8 mouse cellular contexts compared by ENCODE assay signal in the genomic region with DNA sequence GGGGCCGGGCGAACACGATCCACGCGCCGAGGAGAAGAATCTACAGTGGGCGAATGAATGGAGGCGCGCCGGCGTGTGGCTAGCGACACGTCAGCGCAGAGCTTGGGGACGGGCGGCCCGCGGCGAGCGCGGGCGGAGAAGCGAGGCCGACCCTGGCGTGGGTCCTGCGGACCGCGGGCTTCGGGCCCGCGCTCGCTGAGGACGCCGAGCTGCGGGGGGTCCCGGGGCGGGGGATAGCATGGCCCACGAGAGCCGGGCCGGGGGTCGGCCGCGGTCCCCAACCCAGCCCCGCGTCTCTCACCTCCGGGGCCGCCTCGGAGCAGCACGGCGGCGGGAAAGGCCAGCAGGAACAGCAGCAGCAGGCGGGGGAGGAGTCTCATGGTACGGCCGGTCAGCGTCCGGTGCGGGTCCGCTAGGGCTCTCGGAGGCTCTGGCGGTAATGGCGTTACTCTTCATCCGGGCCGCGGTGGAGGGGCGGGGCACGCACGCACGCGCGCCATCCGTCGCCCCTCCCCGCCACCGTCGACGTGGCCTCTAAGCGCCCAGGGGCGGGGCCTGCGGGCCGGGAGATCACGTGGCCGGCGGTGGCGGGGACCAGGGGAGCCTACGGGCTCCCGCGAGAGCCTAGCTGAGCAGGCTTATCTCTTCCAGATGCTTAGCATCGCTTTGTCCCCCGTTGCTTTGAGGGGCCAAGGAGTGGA. TPM values are rescaled to one million over a fixed set of nuclear protein-coding genes. Genes with fewer than 3 reads are reported as not detected.
DNase-seq lines count a peak whose midpoint lies in the region; ATAC-seq and TF ChIP-seq lines count a peak whose summit lies in the region.

A gene (minus strand): TSS at position 514 of the 701 bp plus-strand sequence.

- ATAC-seq in forebrain, embryonic 12.5 days (ENCODE audit: low FRiP score) = peak; percentile 99
- peak; percentile 99 for ATAC-seq in heart, postnatal 0 days (ENCODE audit: insufficient read depth, low read depth)
- peak; percentile 95 for ATAC-seq in liver, embryonic 16.5 days (ENCODE audit: low read depth)
- ATAC-seq in neural tube, embryonic 13.5 days (ENCODE audit: low read depth) = peak; percentile 99

- H3K9me3 ChIP-seq in E14TG2a.4 (ENCODE audit: low read length) = no peaks in the 10 kb centered on the region
- no peaks in the 10 kb centered on the region for H3K9me3 ChIP-seq in forebrain, embryonic 12.5 days
- H3K9me3 ChIP-seq in heart, postnatal 0 days (replicated peaks; ENCODE audit: control insufficient read depth, low read length) = no peaks in the 10 kb centered on the region
- H3K9me3 ChIP-seq in liver, embryonic 16.5 days (replicated peaks; ENCODE audit: control insufficient read depth, low read length) = no peaks in the 10 kb centered on the region
- H3K9me3 ChIP-seq in neural tube, embryonic 13.5 days = no peaks in the 10 kb centered on the region

- H3K4me1 ChIP-seq in E14TG2a.4 (replicated peaks; ENCODE audit: low read depth, low read length) = peaks cover 20% of the 10 kb centered on the region
- H3K4me1 ChIP-seq in forebrain, embryonic 12.5 days = peaks cover 8% of the 10 kb centered on the region
- H3K4me1 ChIP-seq in heart, postnatal 0 days (ENCODE audit: control insufficient read depth, insufficient read depth) = peaks cover 10% of the 10 kb centered on the region
- H3K4me1 ChIP-seq in liver, embryonic 16.5 days (ENCODE audit: control insufficient read depth, low read depth, low read length) = peaks cover 10% of the 10 kb centered on the region
- peaks cover 18% of the 10 kb centered on the region for H3K4me1 ChIP-seq in neural tube, embryonic 13.5 days (replicated peaks)
- peaks cover 4% of the 10 kb centered on the region; the same call in 1 of the 2 replicates for H3K4me1 ChIP-seq in testis, adult 2 months (ENCODE audit: control insufficient read depth, insufficient read depth, low read length)

- peak; percentile 89 for TF ChIP-seq POLR2A in testis, adult 2 months (IDR thresholded peaks at IDR 0.05; ENCODE audit: control insufficient read depth, low read depth, low read length)

- H3K4me2 ChIP-seq in forebrain, embryonic 12.5 days = peak within 1 kb of the TSS; percentile 73
- H3K4me2 ChIP-seq in heart, postnatal 0 days (ENCODE audit: low read depth, low read length) = peak within 1 kb of the TSS; percentile 78
- peak within 1 kb of the TSS; percentile 72 for H3K4me2 ChIP-seq in liver, embryonic 16.5 days (ENCODE audit: low read depth, low read length)
- H3K4me2 ChIP-seq in neural tube, embryonic 13.5 days = peak within 1 kb of the TSS; percentile 78

- 0 out of 2 replicates have a peak, but pooled peaks have one; percentile 29 for TF ChIP-seq EP300 in heart, postnatal 0 days (IDR thresholded peaks at IDR 0.05; ENCODE audit: low read depth)

- peaks cover 32% of the 10 kb centered on the region for H3K36me3 ChIP-seq in E14TG2a.4 (ENCODE audit: insufficient read depth, low read length)
- peaks cover 28% of the 10 kb centered on the region for H3K36me3 ChIP-seq in forebrain, embryonic 12.5 days (replicated peaks)
- peaks cover 28% of the 10 kb centered on the region for H3K36me3 ChIP-seq in heart, postnatal 0 days (replicated peaks; ENCODE audit: control insufficient read depth, insufficient read depth, low read length)
- peaks cover 18% of the 10 kb centered on the region for H3K36me3 ChIP-seq in liver, embryonic 16.5 days (ENCODE audit: control insufficient read depth, insufficient read depth)
- peaks cover 25% of the 10 kb centered on the region for H3K36me3 ChIP-seq in neural tube, embryonic 13.5 days
- H3K36me3 ChIP-seq in testis, adult 2 months (ENCODE audit: control insufficient read depth, insufficient read depth, low read length) = peaks cover 2% of the 10 kb centered on the region

- no peak for TF ChIP-seq CTCF in E14TG2a.4 (conservative IDR thresholded peaks at IDR 0.05; ENCODE audit: low read length)
- TF ChIP-seq CTCF in heart, postnatal 0 days (IDR thresholded peaks at IDR 0.05; ENCODE audit: low read depth) = no peak
- TF ChIP-seq CTCF in testis, adult 2 months (IDR thresholded peaks at IDR 0.05; ENCODE audit: control insufficient read depth, insufficient read depth, insufficient replicate concordance, low read depth, low read length) = no peak

- H3K27me3 ChIP-seq in E14TG2a.4 (ENCODE audit: insufficient read depth, low read length) = peaks cover 8% of the 10 kb centered on the region; the same call in 1 of the 2 replicates
- 0 out of 2 replicates have a peak, but pooled peaks cover 3% of the 10 kb centered on the region for H3K27me3 ChIP-seq in forebrain, embryonic 12.5 days
- H3K27me3 ChIP-seq in heart, postnatal 0 days (ENCODE audit: control insufficient read depth, insufficient read depth, low read length) = no peaks in the 10 kb centered on the region
- no peaks in the 10 kb centered on the region for H3K27me3 ChIP-seq in liver, embryonic 16.5 days (ENCODE audit: control insufficient read depth, insufficient read depth, low read depth, low read length)
- no peaks in the 10 kb centered on the region; the same call in 1 of the 2 replicates for H3K27me3 ChIP-seq in neural tube, embryonic 13.5 days
- H3K27me3 ChIP-seq in testis, adult 2 months (ENCODE audit: control insufficient read depth, insufficient read depth, low read length) = no peaks in the 10 kb centered on the region

- H3K9ac ChIP-seq in forebrain, embryonic 12.5 days = peak within 1 kb of the TSS; percentile 95
- peak within 1 kb of the TSS; percentile 83 for H3K9ac ChIP-seq in heart, postnatal 0 days (replicated peaks; ENCODE audit: low read depth, low read length)
- H3K9ac ChIP-seq in liver, embryonic 16.5 days (ENCODE audit: low read depth, low read length) = peak within 1 kb of the TSS; percentile 98
- H3K9ac ChIP-seq in neural tube, embryonic 13.5 days = peak within 1 kb of the TSS; percentile 94

- DNase-seq in c-Kit-positive CD71-positive TER-119-positive erythroid progenitor cells, embryonic 14.5 days (ENCODE audit: low spot score) = peak; percentile 91
- peak; percentile 95 for DNase-seq in heart, postnatal 0 days (ENCODE audit: low spot score)
- peak; percentile 98 to 99 for DNase-seq in kidney, postnatal 4 days

- H3K4me3 ChIP-seq in E14TG2a.4 (replicated peaks; ENCODE audit: low read length) = peak within 1 kb of the TSS; percentile 96
- H3K4me3 ChIP-seq in forebrain, embryonic 12.5 days (replicated peaks) = peak within 1 kb of the TSS; percentile 96
- H3K4me3 ChIP-seq in heart, postnatal 0 days (ENCODE audit: low read depth, low read length) = peak within 1 kb of the TSS; percentile 83
- H3K4me3 ChIP-seq in liver, embryonic 16.5 days (ENCODE audit: low read depth, low read length) = peak within 1 kb of the TSS; percentile 96
- peak within 1 kb of the TSS; percentile 91 for H3K4me3 ChIP-seq in neural tube, embryonic 13.5 days
- H3K4me3 ChIP-seq in testis, adult 2 months (ENCODE audit: control insufficient read depth, low read depth, low read length) = peak within 1 kb of the TSS; percentile 88

- H3K27ac ChIP-seq in forebrain, embryonic 12.5 days = peak within 1 kb of the TSS; percentile 94
- peak within 1 kb of the TSS; percentile 94 for H3K27ac ChIP-seq in heart, postnatal 0 days (ENCODE audit: low read depth)
- H3K27ac ChIP-seq in liver, embryonic 16.5 days (ENCODE audit: low read length) = peak within 1 kb of the TSS; percentile 93
- peak within 1 kb of the TSS; percentile 94 for H3K27ac ChIP-seq in neural tube, embryonic 13.5 days (replicated peaks)
- peak within 1 kb of the TSS; percentile 92 for H3K27ac ChIP-seq in testis, adult 2 months (ENCODE audit: control insufficient read depth, insufficient read depth, low read depth, low read length)

- under 1% methylated on average over 72 of the region's 89 CpGs for WGBS in forebrain, embryonic 12.5 days
- WGBS in heart, postnatal 0 days = under 1% methylated on average over 68 of the region's 89 CpGs
- under 1% methylated on average over 81 of the region's 89 CpGs for WGBS in liver, embryonic 16.5 days (ENCODE audit: insufficient replicate concordance)
- WGBS in neural tube, embryonic 13.5 days = under 1% methylated on average over 73 of the region's 89 CpGs

RNA-seq across cellular contexts. Expression of the gene that starts here (rescaled TPM):
- polyA plus RNA-seq in forebrain, embryonic 12.5 days (2016; fragmentation: Nextera tagmentation; extraction: Ambion mirVana) = 94.0 and 110 TPM in 2 replicates
- 16.6 and 19.1 TPM in 2 replicates for total RNA-seq in heart, postnatal 0 days (2014; rRNA removed; ENCODE audit: low replicate concordance)
- polyA plus RNA-seq in heart, postnatal 0 days (2015; fragmentation: Nextera tagmentation; extraction: Ambion mirVana) = 50.7 and 53.6 TPM in 2 replicates
- polyA plus RNA-seq in liver, embryonic 16.5 days (2015; fragmentation: Nextera tagmentation; extraction: Ambion mirVana) = 67.7 and 69.3 TPM in 2 replicates
- polyA plus RNA-seq in neural tube, embryonic 13.5 days (2015; fragmentation: Nextera tagmentation; extraction: Ambion mirVana) = 60.6 and 76.5 TPM in 2 replicates
- 13.2 and 17.7 TPM in 2 replicates for polyA plus RNA-seq in testis, adult 2 months (2012; rRNA removed)

Comparison
In these comparisons a context has a peak if more than half of its experiments do, and no peak if none do; other contexts are left out.
1. Peak in every context shown above with its lines: DNase-seq, ATAC-seq, H3K4me3 ChIP-seq and H3K27ac ChIP-seq.